Mouse (Mus musculus): ENCODE measurements at regions not wholly inside any gene's neighbourhood (a gene's known extent, or its start where the extent isn't known, plus 50 kb on each side); places are given as distances from the start of the nearest gene placed in this dataset.
A peak's percentile ranks its signal among the peaks of the same experiment; 100 is the strongest.

GRCm38 (mm10) chr10:17221495-17221894, 501.5 kb upstream of the Cited2 start:
- Histone ChIP-seq H3K27me3 (no peaks in the 10 kb centered on the region), H3K9ac (no peak overlapping the region), H3K27ac (no peak overlapping the region), H3K4me3 (no peak overlapping the region), H3K4me2 (replicated peaks) (no peak overlapping the region), H3K4me1 (no peaks in the 10 kb centered on the region), H3K9me3 (no peaks in the 10 kb centered on the region), H3K36me3 (no peaks in the 10 kb centered on the region)
- 50% methylated on average over 2 of the region's 2 CpGs for WGBS
- no peak for ATAC-seq (ENCODE audit: insufficient number of reproducible peaks, insufficient read depth, low FRiP score, low TSS enrichment)

DNA sequence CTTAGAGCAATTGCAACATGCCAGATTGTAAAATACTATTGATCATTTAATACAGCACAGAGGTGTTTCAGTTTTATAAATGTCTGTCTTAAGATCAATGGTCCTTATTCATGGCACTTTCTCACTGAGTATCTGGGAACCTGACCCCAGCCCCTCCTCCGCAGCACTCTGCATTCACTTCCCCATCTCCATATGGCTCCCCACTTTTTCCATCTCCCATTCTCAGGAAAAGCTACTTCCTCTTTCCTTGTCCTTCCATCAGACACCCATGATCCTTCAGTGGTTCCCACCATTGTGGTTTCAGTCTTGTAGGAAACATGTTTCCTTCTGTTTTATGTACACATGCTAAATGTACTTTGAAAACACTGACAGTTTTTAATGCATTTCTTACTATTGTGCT, 497.3 kb upstream of the Cited2 start:
- 74% methylated on average over 1 of the region's 1 CpGs for WGBS
- Histone ChIP-seq H3K27ac (no peak overlapping the region), H3K4me2 (replicated peaks) (no peak overlapping the region), H3K36me3 (no peaks in the 10 kb centered on the region), H3K27me3 (no peaks in the 10 kb centered on the region), H3K9me3 (no peaks in the 10 kb centered on the region), H3K4me1 (peaks cover 10% of the 10 kb centered on the region), H3K4me3 (no peak overlapping the region), H3K9ac (no peak overlapping the region)
- no peak for ATAC-seq (ENCODE audit: insufficient number of reproducible peaks, insufficient read depth, low FRiP score, low TSS enrichment)

DNA sequence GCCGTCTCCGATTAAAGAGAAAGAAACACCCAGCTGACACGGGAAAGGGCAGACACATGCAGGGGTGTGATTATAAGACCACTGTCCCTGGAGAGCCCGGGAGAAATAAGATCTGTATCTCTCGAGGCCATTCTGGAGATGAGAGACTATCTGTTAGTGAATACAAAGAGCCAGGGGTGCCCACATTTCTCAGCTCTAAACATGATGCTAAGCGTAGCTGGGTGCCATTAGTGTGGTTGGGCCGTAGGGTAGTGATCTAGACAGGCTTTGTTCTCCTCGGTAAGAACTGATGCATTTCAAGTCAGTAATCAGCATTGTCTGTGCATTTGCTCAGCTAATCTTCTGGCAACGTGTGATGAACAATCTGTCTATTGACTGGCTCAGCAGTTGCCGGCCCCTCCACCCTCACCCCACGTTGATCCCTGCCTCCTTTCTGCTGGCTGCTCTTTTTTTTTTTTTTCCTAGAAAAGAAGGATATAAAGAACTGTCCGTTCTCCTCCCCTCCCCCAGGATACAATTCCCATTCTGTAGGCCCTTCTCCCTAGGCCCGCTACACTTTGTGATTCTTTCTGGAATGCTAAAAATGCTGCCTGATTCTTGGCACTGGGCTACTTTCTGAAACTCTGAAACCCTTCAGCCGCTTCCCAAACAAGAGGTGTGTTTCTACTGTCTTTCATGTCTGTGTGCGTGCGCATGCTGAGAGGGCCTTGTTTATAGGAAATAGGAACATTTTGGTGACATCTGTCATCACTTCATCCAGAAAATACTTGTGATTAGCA, 492.8 kb upstream of the Cited2 start:
- Histone ChIP-seq H3K9ac (no peak overlapping the region), H3K4me2 (replicated peaks) (peak overlapping the region; percentile 34), H3K4me1 (peaks cover 10% of the 10 kb centered on the region), H3K4me3 (no peak overlapping the region), H3K27me3 (no peaks in the 10 kb centered on the region), H3K9me3 (no peaks in the 10 kb centered on the region), H3K36me3 (no peaks in the 10 kb centered on the region), H3K27ac (peak overlapping the region; percentile 54; the same call in 1 of the 2 replicates)
- ATAC-seq (ENCODE audit: insufficient number of reproducible peaks, insufficient read depth, low FRiP score, low TSS enrichment): peak; percentile 72; the same call in 1 of the 2 replicates
- WGBS: 7% methylated on average over 16 of the region's 16 CpGs

DNA sequence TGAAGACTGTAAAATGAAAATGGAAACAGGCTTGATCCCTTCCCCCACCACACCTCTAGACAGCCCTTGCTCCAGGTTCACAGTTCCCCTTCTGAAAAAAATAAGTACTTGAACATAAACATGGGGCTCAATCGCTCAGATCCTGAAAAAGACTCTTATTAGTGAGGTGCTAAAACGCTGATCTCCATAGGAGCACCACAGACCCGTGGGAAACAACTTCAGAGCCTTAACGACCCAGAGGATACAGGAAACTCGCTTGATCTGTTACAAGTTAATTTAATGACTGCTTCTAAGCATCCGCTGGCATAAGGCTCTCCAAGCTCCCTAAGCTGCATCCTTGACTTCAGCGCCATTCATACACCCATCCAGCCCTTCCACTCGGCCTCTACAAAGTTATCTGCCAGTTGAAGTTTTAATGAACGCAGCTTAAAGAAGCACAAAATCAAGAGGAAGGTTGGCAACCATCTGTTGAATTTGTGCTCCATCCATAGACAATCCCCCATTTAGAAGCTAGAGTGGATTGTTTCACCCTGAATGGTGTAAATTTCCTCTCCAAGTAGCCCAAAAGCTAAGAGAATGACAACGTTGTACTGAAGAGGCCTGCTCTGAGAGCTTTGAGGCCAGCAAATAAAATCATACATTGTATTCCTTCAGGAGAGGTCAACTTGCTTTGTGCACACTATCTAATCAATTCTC, 486.9 kb upstream of the Cited2 start:
- Histone ChIP-seq H3K27ac (no peak overlapping the region), H3K36me3 (no peaks in the 10 kb centered on the region), H3K4me2 (replicated peaks) (no peak overlapping the region), H3K9ac (no peak overlapping the region), H3K9me3 (no peaks in the 10 kb centered on the region), H3K4me1 (peaks cover 9% of the 10 kb centered on the region; the same call in 1 of the 2 replicates), H3K27me3 (no peaks in the 10 kb centered on the region), H3K4me3 (no peak overlapping the region)
- WGBS: 25% methylated on average over 10 of the region's 10 CpGs
- no peak for ATAC-seq (ENCODE audit: insufficient number of reproducible peaks, insufficient read depth, low FRiP score, low TSS enrichment)

DNA sequence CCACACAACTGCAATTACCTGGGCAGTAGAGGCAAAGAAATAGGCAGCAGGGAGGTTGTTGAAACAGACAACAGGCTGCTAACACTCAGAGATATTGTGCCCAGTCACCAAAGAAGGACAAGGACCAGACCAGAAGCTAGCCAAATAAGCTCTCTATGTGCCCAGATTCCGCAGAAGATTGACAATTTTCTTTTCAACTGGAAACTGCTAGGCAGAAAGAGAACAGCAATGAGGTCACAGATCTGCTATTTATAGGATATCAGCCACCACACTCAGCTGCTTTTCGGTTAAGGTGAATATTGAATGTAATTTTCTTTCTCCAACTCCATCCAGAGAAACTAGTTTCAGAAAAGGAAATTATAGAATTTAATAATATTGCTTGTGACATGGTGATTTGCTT, 486.3 kb upstream of the Cited2 start:
- peaks cover 9% of the 10 kb centered on the region; the same call in 1 of the 2 replicates for H3K4me1 ChIP-seq
- no peaks in the 10 kb centered on the region for H3K27me3 ChIP-seq
- ATAC-seq (ENCODE audit: insufficient number of reproducible peaks, insufficient read depth, low FRiP score, low TSS enrichment): no peak
- H3K36me3 ChIP-seq: no peaks in the 10 kb centered on the region
- no peak overlapping the region for H3K4me2 ChIP-seq (replicated peaks)
- no peak overlapping the region for H3K9ac ChIP-seq
- no peak overlapping the region for H3K27ac ChIP-seq
- no peaks in the 10 kb centered on the region for H3K9me3 ChIP-seq
- WGBS: 39% methylated on average over 2 of the region's 2 CpGs
- H3K4me3 ChIP-seq: no peak overlapping the region

GRCm38 (mm10) chr10:17237463-17237862, 485.6 kb upstream of the Cited2 start:
- Histone ChIP-seq H3K27ac (no peak overlapping the region), H3K36me3 (no peaks in the 10 kb centered on the region), H3K4me3 (no peak overlapping the region), H3K9me3 (no peaks in the 10 kb centered on the region), H3K4me2 (replicated peaks) (no peak overlapping the region), H3K9ac (no peak overlapping the region), H3K4me1 (peaks cover 9% of the 10 kb centered on the region; the same call in 1 of the 2 replicates), H3K27me3 (no peaks in the 10 kb centered on the region)
- no peak for ATAC-seq (ENCODE audit: insufficient number of reproducible peaks, insufficient read depth, low FRiP score, low TSS enrichment)
- WGBS: 30% methylated on average over 11 of the region's 11 CpGs

DNA sequence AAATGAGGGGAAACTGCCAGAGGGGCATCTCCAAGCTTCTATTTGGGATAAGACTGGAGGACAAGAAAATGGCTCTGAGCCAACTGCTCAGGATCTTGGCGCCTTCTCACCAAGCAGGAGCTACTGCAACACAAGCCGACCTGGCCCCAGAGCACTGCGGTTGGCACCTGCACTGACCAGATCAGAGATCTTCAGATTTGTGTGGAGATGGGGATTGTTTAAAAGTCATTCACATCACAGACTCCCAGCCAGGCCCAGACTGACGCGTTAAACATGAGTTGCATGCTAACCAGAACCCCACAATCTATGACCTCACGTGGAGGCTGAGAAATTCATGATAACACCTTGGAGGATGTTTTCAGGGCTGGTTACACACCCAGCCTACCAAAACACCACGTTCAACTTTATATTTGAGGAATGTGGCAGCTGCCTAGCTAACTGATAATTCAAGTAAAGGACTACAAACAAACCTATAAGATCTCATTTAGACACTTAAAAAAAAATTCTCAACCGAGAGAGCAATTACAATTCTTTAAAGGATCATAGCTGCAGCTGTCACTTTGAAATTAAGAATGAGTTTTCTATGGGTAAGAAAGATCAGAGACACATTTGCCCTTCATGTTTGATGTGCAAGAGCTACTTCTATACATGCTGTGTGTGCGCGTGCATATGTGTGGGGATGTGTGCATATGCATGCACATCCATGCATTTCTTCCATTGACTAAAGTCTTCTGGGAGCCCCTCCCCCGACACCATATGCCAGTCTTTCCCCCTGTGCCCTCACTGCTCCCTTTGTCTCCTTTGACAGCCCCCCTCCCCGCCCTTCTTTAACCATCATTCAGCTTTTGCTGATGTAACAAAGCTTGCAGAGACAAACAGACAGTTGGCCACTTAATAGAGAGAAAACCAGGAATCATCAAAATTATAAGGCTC, 484.8 kb upstream of the Cited2 start:
- Histone ChIP-seq H3K9me3 (no peaks in the 10 kb centered on the region), H3K27ac (no peak overlapping the region)
- 74% methylated on average over 12 of the region's 12 CpGs for WGBS

GRCm38 (mm10) chr10:17248270-17248669, 474.7 kb upstream of the Cited2 start:
- H3K4me1 ChIP-seq: no peaks in the 10 kb centered on the region
- no peak overlapping the region for H3K27ac ChIP-seq
- H3K4me3 ChIP-seq: no peak overlapping the region
- H3K36me3 ChIP-seq: no peaks in the 10 kb centered on the region
- ATAC-seq (ENCODE audit: insufficient number of reproducible peaks, insufficient read depth, low FRiP score, low TSS enrichment): no peak
- H3K4me2 ChIP-seq (replicated peaks): no peak overlapping the region
- H3K27me3 ChIP-seq: no peaks in the 10 kb centered on the region
- no peak overlapping the region for H3K9ac ChIP-seq
- 47% methylated on average over 2 of the region's 2 CpGs for WGBS
- no peaks in the 10 kb centered on the region for H3K9me3 ChIP-seq

More for the DNA sequence above, 484.8 kb upstream of the Cited2 start:
- Histone ChIP-seq H3K27me3 (no peaks in the 10 kb centered on the region), H3K4me1 (peaks cover 9% of the 10 kb centered on the region; the same call in 1 of the 2 replicates), H3K4me2 (replicated peaks) (no peak overlapping the region), H3K36me3 (no peaks in the 10 kb centered on the region), H3K4me3 (no peak overlapping the region), H3K9ac (no peak overlapping the region)
- no peak for ATAC-seq (ENCODE audit: insufficient number of reproducible peaks, insufficient read depth, low FRiP score, low TSS enrichment)

DNA sequence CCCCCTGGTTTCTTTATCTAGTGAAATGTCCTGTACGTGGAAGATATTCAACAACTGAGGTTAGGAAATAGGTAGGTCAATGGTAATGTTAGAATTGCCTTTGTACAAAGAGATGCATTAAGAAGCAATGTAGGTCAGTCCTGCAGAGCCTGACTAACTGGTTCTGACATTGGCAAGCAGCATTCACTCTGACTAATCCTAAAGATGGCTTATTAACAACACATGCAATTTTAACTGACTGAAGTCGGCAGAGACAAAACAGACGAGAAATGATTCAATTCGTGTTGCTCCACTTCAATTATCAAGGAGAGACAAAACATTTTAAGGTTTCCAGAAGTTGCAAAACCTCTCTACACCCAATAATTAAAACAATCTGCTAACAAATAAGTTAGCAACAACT, 470.0 kb upstream of the Cited2 start:
- H3K4me1 ChIP-seq: no peaks in the 10 kb centered on the region; the same call in 1 of the 2 replicates
- H3K4me2 ChIP-seq (replicated peaks): no peak overlapping the region
- no peak overlapping the region for H3K9ac ChIP-seq
- no peak overlapping the region for H3K4me3 ChIP-seq
- WGBS: 25% methylated on average over 4 of the region's 4 CpGs
- no peaks in the 10 kb centered on the region for H3K9me3 ChIP-seq
- H3K27ac ChIP-seq: no peak overlapping the region
- no peak for ATAC-seq (ENCODE audit: insufficient number of reproducible peaks, insufficient read depth, low FRiP score, low TSS enrichment)
- H3K36me3 ChIP-seq: no peaks in the 10 kb centered on the region
- H3K27me3 ChIP-seq: no peaks in the 10 kb centered on the region

DNA sequence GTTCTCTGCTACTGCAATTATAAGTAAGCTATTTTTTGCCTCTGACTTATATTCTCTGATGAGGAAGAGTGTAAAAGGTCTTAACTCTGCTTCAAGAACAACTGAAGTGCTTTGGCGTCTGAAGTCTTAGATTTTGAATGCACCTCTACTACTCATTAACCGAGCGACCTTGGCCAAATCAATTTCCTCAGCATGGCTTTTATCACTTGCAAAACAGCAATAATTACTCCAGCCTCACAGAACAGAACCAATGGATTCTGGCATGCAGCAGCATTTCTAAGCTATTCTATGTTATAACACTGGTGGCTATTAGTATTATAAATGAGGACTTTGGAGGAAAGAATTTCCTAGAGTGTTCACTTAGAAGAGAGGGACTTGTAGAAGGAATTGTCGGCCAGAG, 462.9 kb upstream of the Cited2 start:
- Histone ChIP-seq H3K27me3 (no peaks in the 10 kb centered on the region), H3K4me3 (no peak overlapping the region), H3K36me3 (no peaks in the 10 kb centered on the region), H3K4me2 (replicated peaks) (no peak overlapping the region), H3K4me1 (peaks cover 7% of the 10 kb centered on the region; the same call in 1 of the 2 replicates), H3K27ac (no peak overlapping the region), H3K9me3 (peaks cover 4% of the 10 kb centered on the region; the same call in 1 of the 2 replicates), H3K9ac (no peak overlapping the region)
- WGBS: 66% methylated on average over 4 of the region's 4 CpGs
- ATAC-seq (ENCODE audit: insufficient number of reproducible peaks, insufficient read depth, low FRiP score, low TSS enrichment): no peak

DNA sequence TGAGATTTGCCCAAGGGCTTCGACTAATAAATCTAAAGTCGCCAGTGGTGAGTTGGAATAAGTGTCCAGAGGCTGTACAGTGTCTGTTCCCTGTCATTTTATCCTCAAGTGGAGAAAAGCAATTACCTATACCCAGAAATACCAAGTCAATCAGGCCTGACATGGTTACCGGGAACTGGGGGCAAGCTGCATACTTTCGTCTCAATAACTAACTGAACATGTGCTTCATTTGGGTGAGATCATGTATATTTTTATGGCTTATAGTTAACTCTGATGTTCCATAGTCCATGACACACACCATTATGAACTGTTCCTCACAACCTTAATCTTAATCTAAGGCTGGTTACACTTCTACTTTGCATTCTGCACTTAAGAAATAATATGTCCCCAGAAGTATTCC, 462.4 kb upstream of the Cited2 start:
- Histone ChIP-seq H3K27me3 (no peaks in the 10 kb centered on the region), H3K9me3 (peaks cover 4% of the 10 kb centered on the region; the same call in 1 of the 2 replicates), H3K4me1 (peaks cover 7% of the 10 kb centered on the region; the same call in 1 of the 2 replicates), H3K4me3 (no peak overlapping the region), H3K9ac (no peak overlapping the region), H3K27ac (no peak overlapping the region), H3K36me3 (no peaks in the 10 kb centered on the region), H3K4me2 (replicated peaks) (no peak overlapping the region)
- WGBS: 56% methylated on average over 4 of the region's 4 CpGs
- no peak for ATAC-seq (ENCODE audit: insufficient number of reproducible peaks, insufficient read depth, low FRiP score, low TSS enrichment)
